Mouse (Mus musculus): ENCODE measurements around the gene Herc1. TPM values are rescaled to one million over a fixed set of nuclear protein-coding genes. Genes with fewer than 3 reads are reported as not detected.

Herc1 gene
- polyA plus RNA-seq, 1 experiment from 2014 or later = 26.9 TPM

DNA sequence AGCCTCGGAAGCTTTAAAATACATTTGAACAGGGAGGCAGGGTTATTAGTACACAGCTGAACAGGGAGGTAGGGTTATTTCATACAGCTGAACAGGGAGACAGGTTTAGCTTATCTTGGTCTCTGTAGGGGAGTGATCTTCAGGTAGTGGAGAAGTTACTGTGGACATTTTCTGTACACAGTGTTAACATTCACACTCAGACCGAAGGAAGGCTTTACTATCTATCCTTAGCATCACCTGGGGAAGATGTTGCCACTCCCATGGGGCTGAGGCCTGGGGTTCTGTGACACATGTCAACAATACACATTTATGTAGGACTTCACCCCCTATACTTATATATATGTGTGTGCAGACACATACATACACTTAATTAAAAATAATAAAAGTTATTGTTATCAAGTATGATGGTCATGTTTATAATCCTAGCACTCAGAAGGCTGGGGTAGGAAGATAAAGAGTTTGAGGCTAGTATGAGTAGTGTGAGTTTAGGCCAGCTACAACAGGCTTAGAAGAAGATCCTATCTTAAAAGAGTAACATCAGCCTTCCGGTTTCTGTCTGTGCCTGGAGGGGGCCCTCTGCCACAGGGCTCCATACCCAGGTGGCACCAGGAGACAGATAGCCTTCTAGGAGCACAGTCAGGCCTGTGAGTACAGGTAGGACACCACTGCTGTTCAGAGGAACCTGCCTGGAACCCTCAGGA, 9.7 kb upstream of the Herc1 start:
- ATAC-seq (ENCODE audit: low FRiP score, low TSS enrichment) = no peak
- no peak overlapping the region for H3K4me2 ChIP-seq (replicated peaks; ENCODE audit: low read depth, low read length)

DNA sequence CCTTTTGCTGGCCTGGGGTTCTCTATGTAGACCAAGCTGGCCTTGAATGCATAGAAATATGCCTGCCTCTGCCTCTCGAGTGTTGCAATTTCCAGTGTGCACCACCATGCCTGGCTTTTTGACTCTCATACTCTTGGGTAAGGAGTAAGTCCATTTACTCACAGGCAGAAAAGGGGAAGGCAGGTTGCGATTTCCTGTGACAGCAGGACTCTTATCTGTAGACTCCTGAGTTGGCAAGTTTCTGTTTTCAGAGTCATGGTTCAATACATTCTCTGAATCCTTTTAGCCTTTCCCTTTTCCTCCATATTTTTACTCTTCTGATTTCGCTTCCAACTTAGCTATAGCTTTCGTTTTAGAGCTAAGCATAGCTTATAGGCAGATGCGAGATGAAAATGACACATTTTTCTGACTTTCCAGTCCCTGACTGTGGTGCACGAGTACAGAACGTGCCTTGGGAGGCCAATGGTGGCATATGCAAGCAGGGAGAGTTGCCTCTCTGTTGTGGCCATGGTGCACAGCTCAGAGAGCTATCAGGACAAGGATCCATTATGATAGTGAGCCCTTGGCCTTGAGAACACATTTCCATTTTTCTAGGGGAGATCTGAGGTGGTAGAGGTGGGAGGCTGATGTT, 2.7 kb upstream of the Herc1 start:
- WGBS = 88% methylated on average over 7 of the region's 7 CpGs
- H3K4me3 ChIP-seq (ENCODE audit: low read length) = no peak overlapping the region
- H3K4me2 ChIP-seq (replicated peaks; ENCODE audit: low read depth, low read length) = no peak overlapping the region
- no peak overlapping the region for H3K27ac ChIP-seq (ENCODE audit: low read depth, low read length)
- no peak for ATAC-seq (ENCODE audit: low FRiP score, low TSS enrichment)
- no peak overlapping the region for H3K9ac ChIP-seq (ENCODE audit: low read depth, low read length)
- no peaks in the 10 kb centered on the region for H3K9me3 ChIP-seq (ENCODE audit: control insufficient read depth, low read length)
- no peaks in the 10 kb centered on the region for H3K27me3 ChIP-seq (ENCODE audit: control insufficient read depth, insufficient read depth, low read length)
- H3K4me1 ChIP-seq (ENCODE audit: control insufficient read depth, insufficient read depth, low read length) = peaks cover 3% of the 10 kb centered on the region; the same call in 1 of the 2 replicates
- no peaks in the 10 kb centered on the region for H3K36me3 ChIP-seq (ENCODE audit: control insufficient read depth, insufficient read depth, low read length)

More for the DNA sequence above, 9.7 kb upstream of the Herc1 start:
- no peaks in the 10 kb centered on the region; the same call in 1 of the 2 replicates for H3K4me1 ChIP-seq (ENCODE audit: control insufficient read depth, insufficient read depth, low read length)
- H3K27ac ChIP-seq (ENCODE audit: low read depth, low read length) = no peak overlapping the region
- 92% methylated on average over 3 of the region's 3 CpGs for WGBS
- H3K9me3 ChIP-seq (ENCODE audit: control insufficient read depth, low read length) = no peaks in the 10 kb centered on the region
- H3K9ac ChIP-seq (ENCODE audit: low read depth, low read length) = no peak overlapping the region
- H3K4me3 ChIP-seq (ENCODE audit: low read length) = no peak overlapping the region
- H3K36me3 ChIP-seq (ENCODE audit: control insufficient read depth, insufficient read depth, low read length) = no peaks in the 10 kb centered on the region
- H3K27me3 ChIP-seq (ENCODE audit: control insufficient read depth, insufficient read depth, low read length) = no peaks in the 10 kb centered on the region

DNA sequence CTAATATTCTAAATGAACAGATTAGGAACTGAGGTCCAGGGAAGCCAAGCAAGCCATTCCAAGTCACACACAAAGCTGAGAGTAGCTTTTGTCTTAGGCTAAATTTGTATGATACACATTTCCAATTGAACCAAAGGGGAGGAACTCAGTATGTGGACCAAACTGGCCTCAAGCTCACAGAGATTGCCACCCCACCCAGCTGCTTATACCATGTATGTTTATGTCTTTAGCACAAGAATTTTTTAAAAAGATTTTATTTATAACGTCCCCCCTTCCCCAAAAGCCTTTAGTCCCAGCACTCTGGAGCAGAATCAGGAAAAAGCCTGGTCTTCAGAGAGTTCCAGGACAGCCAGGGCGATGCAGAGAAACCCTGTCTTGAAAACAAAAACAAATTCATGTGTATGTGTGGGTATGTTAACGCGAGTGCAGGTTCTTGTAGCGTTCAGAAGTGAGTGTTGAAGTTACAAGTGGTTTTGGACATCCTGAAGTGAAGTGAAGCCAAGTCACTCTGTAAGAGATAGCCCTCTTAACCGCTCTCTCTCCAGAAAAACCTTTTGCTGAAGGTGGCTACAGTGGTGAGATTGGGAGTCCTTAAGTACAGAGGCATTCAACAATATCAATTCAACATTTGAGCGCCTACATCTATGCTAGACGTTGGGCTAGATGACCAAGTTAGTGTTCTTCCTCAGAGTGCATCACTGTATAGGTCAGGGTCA, 948 bp upstream of the Herc1 start:
- Histone ChIP-seq H3K4me2 (replicated peaks; ENCODE audit: low read depth, low read length) (peak overlapping the region; percentile 76), H3K9ac (ENCODE audit: low read depth, low read length) (peak overlapping the region; percentile 94), H3K27ac (ENCODE audit: low read depth, low read length) (no peak overlapping the region), H3K4me1 (ENCODE audit: control insufficient read depth, insufficient read depth, low read length) (peaks cover 3% of the 10 kb centered on the region; the same call in 1 of the 2 replicates), H3K4me3 (ENCODE audit: low read length) (peak overlapping the region; percentile 91), H3K9me3 (ENCODE audit: control insufficient read depth, low read length) (no peaks in the 10 kb centered on the region), H3K36me3 (ENCODE audit: control insufficient read depth, insufficient read depth, low read length) (no peaks in the 10 kb centered on the region), H3K27me3 (ENCODE audit: control insufficient read depth, insufficient read depth, low read length) (no peaks in the 10 kb centered on the region)
- ATAC-seq (ENCODE audit: low FRiP score, low TSS enrichment) = no peak; the same call in 1 of the 2 replicates
- 42% methylated on average over 8 of the region's 8 CpGs for WGBS

DNA sequence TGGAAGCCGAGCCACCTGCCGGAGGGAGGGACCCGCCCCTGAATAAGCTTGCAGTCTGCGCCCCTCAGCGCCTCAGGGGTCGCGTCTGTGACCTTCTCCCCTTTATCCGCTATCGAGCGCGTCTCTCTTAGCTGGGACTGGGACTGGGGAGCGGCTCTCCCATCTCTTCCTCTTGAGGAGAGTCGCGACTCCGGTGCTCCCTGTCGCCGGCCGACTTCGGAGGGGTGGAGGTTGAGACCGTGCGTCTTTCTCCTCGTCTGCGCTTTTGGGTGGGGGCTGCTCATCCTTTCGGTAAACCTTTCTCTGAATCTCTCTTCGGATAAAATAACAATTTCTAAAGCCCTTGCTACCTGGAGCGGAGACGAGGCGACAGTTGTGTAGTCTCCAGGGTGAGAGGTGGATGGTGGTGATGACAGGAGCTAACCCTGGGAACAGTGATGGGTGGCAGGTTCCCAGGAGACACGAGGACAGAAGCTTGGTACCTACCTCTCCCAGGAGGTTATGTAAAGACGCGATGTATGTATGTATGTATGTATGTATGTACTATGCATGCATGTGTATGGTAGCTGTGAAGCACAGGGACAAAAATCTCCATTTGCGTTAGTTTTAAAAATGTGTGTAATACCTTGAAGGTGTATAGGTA, 659 bp downstream of the Herc1 start:
- H3K9me3 ChIP-seq (ENCODE audit: control insufficient read depth, low read length) = no peaks in the 10 kb centered on the region
- H3K27me3 ChIP-seq (ENCODE audit: control insufficient read depth, insufficient read depth, low read length) = no peaks in the 10 kb centered on the region
- peak; percentile 77 for ATAC-seq (ENCODE audit: low FRiP score, low TSS enrichment)
- H3K4me2 ChIP-seq (replicated peaks; ENCODE audit: low read depth, low read length) = peak overlapping the region; percentile 76
- no peaks in the 10 kb centered on the region for H3K36me3 ChIP-seq (ENCODE audit: control insufficient read depth, insufficient read depth, low read length)
- peak overlapping the region; percentile 94 for H3K9ac ChIP-seq (ENCODE audit: low read depth, low read length)
- H3K4me3 ChIP-seq (ENCODE audit: low read length) = peak overlapping the region; percentile 91
- peaks cover 3% of the 10 kb centered on the region; the same call in 1 of the 2 replicates for H3K4me1 ChIP-seq (ENCODE audit: control insufficient read depth, insufficient read depth, low read length)
- H3K27ac ChIP-seq (ENCODE audit: low read depth, low read length) = peak overlapping the region; percentile 90
- under 1% methylated on average over 32 of the region's 32 CpGs for WGBS

DNA sequence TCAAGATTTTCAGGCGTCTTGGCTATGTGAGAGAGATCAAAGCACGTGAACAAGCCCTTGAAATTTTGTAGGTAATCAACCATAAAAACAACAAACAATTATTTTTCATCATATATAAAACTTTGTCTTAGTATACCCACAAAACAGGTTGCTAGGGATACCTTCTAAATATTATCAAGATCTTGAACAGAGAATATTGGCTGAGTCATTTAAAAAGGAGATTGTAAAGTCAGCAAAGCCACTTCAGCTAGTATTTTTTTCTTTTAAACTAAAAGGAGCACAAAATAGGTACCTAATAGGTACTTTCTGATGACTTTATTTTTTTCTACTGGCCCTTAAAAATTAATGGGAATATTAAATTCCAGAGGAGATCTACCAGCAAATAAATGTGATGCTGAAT, 2.5 kb downstream of the Herc1 start:
- ATAC-seq (ENCODE audit: low FRiP score, low TSS enrichment) = no peak
- Histone ChIP-seq H3K4me2 (replicated peaks; ENCODE audit: low read depth, low read length) (no peak overlapping the region), H3K9ac (ENCODE audit: low read depth, low read length) (no peak overlapping the region), H3K27me3 (ENCODE audit: control insufficient read depth, insufficient read depth, low read length) (no peaks in the 10 kb centered on the region), H3K4me3 (ENCODE audit: low read length) (no peak overlapping the region), H3K36me3 (ENCODE audit: control insufficient read depth, insufficient read depth, low read length) (no peaks in the 10 kb centered on the region), H3K4me1 (ENCODE audit: control insufficient read depth, insufficient read depth, low read length) (peaks cover 3% of the 10 kb centered on the region; the same call in 1 of the 2 replicates), H3K9me3 (ENCODE audit: control insufficient read depth, low read length) (no peaks in the 10 kb centered on the region), H3K27ac (ENCODE audit: low read depth, low read length) (no peak overlapping the region)
- WGBS = 77% methylated on average over 2 of the region's 2 CpGs

DNA sequence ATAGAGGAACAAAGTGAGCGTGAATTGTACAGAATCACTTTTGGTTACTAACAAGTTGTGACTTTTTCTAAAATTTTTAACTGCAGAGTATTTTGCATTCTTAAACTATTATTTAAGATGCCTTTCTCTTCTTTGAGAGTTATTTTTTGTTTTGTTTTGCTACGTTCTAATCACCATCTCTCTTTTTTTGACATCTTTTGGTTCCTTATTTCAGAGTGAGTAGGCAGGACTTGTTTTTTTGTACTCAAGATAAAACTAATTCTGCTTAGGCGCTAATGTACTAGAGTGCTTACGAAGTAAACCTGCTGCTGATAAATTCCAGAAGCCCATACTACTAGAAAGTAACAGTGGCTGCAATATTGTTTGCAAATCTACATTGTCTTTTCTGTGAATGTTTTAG, 8.9 kb downstream of the Herc1 start:
- no peaks in the 10 kb centered on the region for H3K27me3 ChIP-seq (ENCODE audit: control insufficient read depth, insufficient read depth, low read length)
- H3K9me3 ChIP-seq (ENCODE audit: control insufficient read depth, low read length) = no peaks in the 10 kb centered on the region
- no peak overlapping the region for H3K9ac ChIP-seq (ENCODE audit: low read depth, low read length)
- no peaks in the 10 kb centered on the region for H3K4me1 ChIP-seq (ENCODE audit: control insufficient read depth, insufficient read depth, low read length)
- no peak overlapping the region for H3K4me3 ChIP-seq (ENCODE audit: low read length)
- H3K27ac ChIP-seq (ENCODE audit: low read depth, low read length) = no peak overlapping the region
- 91% methylated on average over 4 of the region's 4 CpGs for WGBS
- H3K36me3 ChIP-seq (ENCODE audit: control insufficient read depth, insufficient read depth, low read length) = no peaks in the 10 kb centered on the region
- ATAC-seq (ENCODE audit: low FRiP score, low TSS enrichment) = no peak
- H3K4me2 ChIP-seq (replicated peaks; ENCODE audit: low read depth, low read length) = no peak overlapping the region

DNA sequence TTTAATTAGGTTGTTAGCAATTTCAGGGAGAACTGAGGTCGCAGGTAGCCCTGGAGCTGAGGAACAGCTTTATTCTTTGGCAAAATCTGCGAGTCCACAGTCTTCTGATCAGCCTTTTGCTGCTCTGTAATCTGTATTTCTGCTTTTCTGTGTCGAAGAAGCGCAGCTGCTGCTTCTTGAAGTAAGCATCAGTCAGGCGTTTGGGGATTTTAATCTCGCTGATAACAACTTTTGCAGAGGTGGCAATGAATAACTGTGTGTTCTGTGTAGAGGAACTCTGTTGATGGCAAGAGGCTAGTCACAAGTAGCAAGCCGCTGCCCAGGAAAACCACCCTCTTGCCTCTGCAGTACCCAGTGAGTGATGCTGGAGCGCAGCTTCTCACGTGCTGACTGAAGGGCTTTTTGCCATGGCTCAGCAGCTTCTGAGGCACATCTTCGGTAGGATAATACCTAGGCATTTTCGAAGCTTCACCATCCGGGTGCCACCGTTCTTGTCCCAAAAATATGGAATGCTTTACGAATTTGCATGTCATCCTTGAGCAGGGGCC, 10.0 kb downstream of the Herc1 start:
- no peak for ATAC-seq (ENCODE audit: low FRiP score, low TSS enrichment)
- Histone ChIP-seq H3K9ac (ENCODE audit: low read depth, low read length) (no peak overlapping the region), H3K4me3 (ENCODE audit: low read length) (no peak overlapping the region), H3K4me1 (ENCODE audit: control insufficient read depth, insufficient read depth, low read length) (no peaks in the 10 kb centered on the region), H3K27ac (ENCODE audit: low read depth, low read length) (no peak overlapping the region), H3K9me3 (ENCODE audit: control insufficient read depth, low read length) (no peaks in the 10 kb centered on the region), H3K36me3 (ENCODE audit: control insufficient read depth, insufficient read depth, low read length) (no peaks in the 10 kb centered on the region), H3K27me3 (ENCODE audit: control insufficient read depth, insufficient read depth, low read length) (no peaks in the 10 kb centered on the region), H3K4me2 (replicated peaks; ENCODE audit: low read depth, low read length) (no peak overlapping the region)
- WGBS = 89% methylated on average over 14 of the region's 14 CpGs

DNA sequence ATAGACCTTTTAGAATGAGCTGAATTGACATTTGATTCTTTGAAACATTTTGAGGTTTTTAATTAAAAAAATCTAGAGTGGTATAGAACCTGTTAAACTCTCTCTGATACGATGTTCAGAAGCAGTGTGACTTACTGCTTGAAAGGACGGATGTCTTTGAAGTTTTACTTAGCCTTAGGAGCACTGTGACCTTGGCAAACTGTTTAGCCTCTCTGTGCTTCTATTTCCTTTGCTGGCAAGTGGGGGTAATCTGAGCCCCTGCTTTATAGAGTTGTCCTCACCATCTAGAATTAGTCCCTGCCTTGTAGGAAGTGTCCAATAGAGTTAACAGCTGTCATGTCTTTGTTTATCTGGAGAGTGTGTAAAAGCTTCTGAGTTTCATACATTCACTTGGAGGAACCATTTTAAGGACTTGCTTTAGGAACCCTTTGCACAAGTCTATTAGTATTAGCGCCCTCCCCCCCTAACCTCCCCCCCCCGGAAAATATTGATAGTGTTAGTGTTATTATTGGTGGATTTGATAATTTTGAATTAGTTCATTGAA, 18.7 kb downstream of the Herc1 start:
- Histone ChIP-seq H3K27ac (ENCODE audit: low read depth, low read length) (no peak overlapping the region), H3K36me3 (ENCODE audit: control insufficient read depth, insufficient read depth, low read length) (peaks cover 9% of the 10 kb centered on the region; the same call in 1 of the 2 replicates), H3K9ac (ENCODE audit: low read depth, low read length) (no peak overlapping the region), H3K4me1 (ENCODE audit: control insufficient read depth, insufficient read depth, low read length) (peaks cover 3% of the 10 kb centered on the region; the same call in 1 of the 2 replicates), H3K4me3 (ENCODE audit: low read length) (no peak overlapping the region), H3K27me3 (ENCODE audit: control insufficient read depth, insufficient read depth, low read length) (no peaks in the 10 kb centered on the region), H3K9me3 (ENCODE audit: control insufficient read depth, low read length) (no peaks in the 10 kb centered on the region), H3K4me2 (replicated peaks; ENCODE audit: low read depth, low read length) (no peak overlapping the region)
- no peak for ATAC-seq (ENCODE audit: low FRiP score, low TSS enrichment)
- 55% methylated on average over 4 of the region's 4 CpGs for WGBS

All from kidney, embryonic 14.5 days (tissue).